Mouse (Mus musculus) CD4-positive helper T cell, adult 2 months (primary cell): Measurements from ENCODE around the gene N6amt1.

Source experiments
- DNase-seq: peaks from one replicate; pipeline ENCODE4 v3.0.0-alpha.2; 2012; ENCODE audit warnings: low read depth, missing footprints, low spot score

Gene N6amt1

GRCm38 (mm10) chr16:87354075-87354583, at the start of gene N6amt1:
Gene N6amt1 (plus strand): TSS chr16:87354185.
- DNase-seq, result peak; percentile 96

GRCm38 (mm10) chr16:87305251-87306011, 48.6 kb upstream of the N6amt1 start:
- no peak for DNase-seq

- no peak for DNase-seq
These were observed 46.8 kb upstream of the N6amt1 start for GRCm38 (mm10) chr16:87307109-87307735.

- no peak for DNase-seq
These were observed 43.3 kb upstream of the N6amt1 start for GRCm38 (mm10) chr16:87310659-87311058.

- DNase-seq, result no peak
These were observed 35.7 kb upstream of the N6amt1 start for GRCm38 (mm10) chr16:87318200-87318811.

GRCm38 (mm10) chr16:87318998-87319397, 35.0 kb upstream of the N6amt1 start:
- no peak for DNase-seq

- no peak for DNase-seq
These were observed 34.3 kb upstream of the N6amt1 start for GRCm38 (mm10) chr16:87319541-87320251.

GRCm38 (mm10) chr16:87320252-87320555, 33.8 kb upstream of the N6amt1 start:
- DNase-seq, result no peak

- DNase-seq, result peak; percentile 72
These were observed 29.4 kb upstream of the N6amt1 start for GRCm38 (mm10) chr16:87324571-87324970.

GRCm38 (mm10) chr16:87329986-87330385, 24.0 kb upstream of the N6amt1 start:
- DNase-seq, result no peak

- no peak for DNase-seq
These were observed 19.2 kb upstream of the N6amt1 start for GRCm38 (mm10) chr16:87334756-87335155.

GRCm38 (mm10) chr16:87341043-87341572, 12.9 kb upstream of the N6amt1 start:
- DNase-seq, result no peak

- no peak for DNase-seq
These were observed 5.9 kb upstream of the N6amt1 start for GRCm38 (mm10) chr16:87348133-87348532.

GRCm38 (mm10) chr16:87351386-87352105, 2.4 kb upstream of the N6amt1 start:
- DNase-seq, result no peak

GRCm38 (mm10) chr16:87353605-87354004, 380 bp upstream of the N6amt1 start:
- no peak for DNase-seq

- no peak for DNase-seq
These were observed 763 bp downstream of the N6amt1 start for GRCm38 (mm10) chr16:87354748-87355147.

- no peak for DNase-seq
These were observed 6.1 kb downstream of the N6amt1 start for GRCm38 (mm10) chr16:87360096-87360495.

GRCm38 (mm10) chr16:87364231-87364630, 10.2 kb downstream of the N6amt1 start:
- DNase-seq, result no peak

- no peak for DNase-seq
These were observed 12.1 kb downstream of the N6amt1 start for GRCm38 (mm10) chr16:87366035-87366434.

GRCm38 (mm10) chr16:87366445-87366844, 12.5 kb downstream of the N6amt1 start:
- DNase-seq, result no peak

- no peak for DNase-seq
These were observed 29.0 kb downstream of the N6amt1 start for GRCm38 (mm10) chr16:87382996-87383395.
